Mouse (Mus musculus): ENCODE data around the gene Uggt1.

DNA sequence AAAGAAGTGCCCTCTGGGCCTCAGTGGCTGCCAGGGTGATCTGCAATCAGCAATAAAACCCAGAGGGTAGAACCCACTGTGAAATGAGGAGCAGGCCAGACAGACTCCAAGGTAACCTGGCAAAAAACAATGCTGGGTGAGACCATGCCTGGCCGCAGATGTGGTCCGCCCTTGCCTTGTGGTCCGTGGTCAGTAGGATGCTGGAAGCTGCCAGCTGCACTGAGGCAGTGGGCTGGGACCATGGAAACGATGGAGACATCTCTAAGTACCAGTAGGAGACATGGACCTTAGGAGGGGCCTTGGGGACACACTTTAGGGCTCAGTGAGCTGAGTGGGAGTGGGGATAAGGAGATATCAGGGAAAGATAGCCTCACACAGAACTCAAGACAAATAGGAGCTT lies 112.3 kb downstream of the Uggt1 start:
- TF ChIP-seq CTCF (IDR thresholded peaks at IDR 0.05; ENCODE audit: low read depth) (no peak), EP300 (IDR thresholded peaks at IDR 0.05; ENCODE audit: low read depth) (no peak)

Data from liver, embryonic 14.5 days (tissue).